Mouse (Mus musculus) heart, embryonic 10.5 days (tissue): ENCODE measurements around the gene Fam53b. TPM values are rescaled to one million over a fixed set of nuclear protein-coding genes. Genes with fewer than 3 reads are reported as not detected.

ENCODE experiments used
- DNase-seq: peaks from one replicate; pipeline ENCODE4 v3.0.0-alpha.2; 2017; ENCODE audit warnings: low spot score
- H3K27ac ChIP-seq: fragments of 300-500 bp; sonication (generic); 2 replicates; pipeline ENCODE4 v1.5.1; 2016; ENCODE audit warnings: mild to moderate bottlenecking
- H3K27me3 ChIP-seq: fragments of 300-500 bp; sonication (generic); 2 replicates; pipeline ENCODE4 v1.6.1; 2016; ENCODE audit warnings: mild to moderate bottlenecking; ENCODE audit not compliant: poor library complexity, insufficient read depth, severe bottlenecking
- H3K36me3 ChIP-seq: fragments of 300-500 bp; sonication (generic); 2 replicates; pipeline ENCODE4 v1.6.1; 2016; ENCODE audit warnings: mild to moderate bottlenecking, moderate library complexity
- H3K4me1 ChIP-seq: fragments of 300-500 bp; sonication (generic); 2 replicates; pipeline ENCODE4 v1.6.1; 2016; ENCODE audit warnings: mild to moderate bottlenecking
- H3K4me3 ChIP-seq: fragments of 300-500 bp; sonication (generic); 2 replicates; pipeline ENCODE4 v1.5.1; 2016; ENCODE audit warnings: mild to moderate bottlenecking, moderate library complexity
- H3K9me3 ChIP-seq: fragments of 300-500 bp; sonication (generic); 2 replicates; pipeline ENCODE4 v1.6.1; 2016; ENCODE audit warnings: mild to moderate bottlenecking, moderate library complexity
- WGBS: fragments of 180-500 bp; shearing (Covaris S2); methylation state at CpG from one replicate; pipeline ENCODE4 v1.1.7; 2016; 5-methylcytosine and 5-hydroxymethylcytosine counted together
- polyA plus RNA-seq: library from polyadenylated mRNA; unstranded; fragments of >200 nt; fragmentation: Nextera tagmentation; extraction: Ambion mirVana; gene quantifications from 2 replicates; pipeline ENCODE4 v1.2.1, GENCODE M21; 2016

Gene Fam53b
- polyA plus RNA-seq, 1 experiment from 2014 or later, result 17.7 TPM

DNA sequence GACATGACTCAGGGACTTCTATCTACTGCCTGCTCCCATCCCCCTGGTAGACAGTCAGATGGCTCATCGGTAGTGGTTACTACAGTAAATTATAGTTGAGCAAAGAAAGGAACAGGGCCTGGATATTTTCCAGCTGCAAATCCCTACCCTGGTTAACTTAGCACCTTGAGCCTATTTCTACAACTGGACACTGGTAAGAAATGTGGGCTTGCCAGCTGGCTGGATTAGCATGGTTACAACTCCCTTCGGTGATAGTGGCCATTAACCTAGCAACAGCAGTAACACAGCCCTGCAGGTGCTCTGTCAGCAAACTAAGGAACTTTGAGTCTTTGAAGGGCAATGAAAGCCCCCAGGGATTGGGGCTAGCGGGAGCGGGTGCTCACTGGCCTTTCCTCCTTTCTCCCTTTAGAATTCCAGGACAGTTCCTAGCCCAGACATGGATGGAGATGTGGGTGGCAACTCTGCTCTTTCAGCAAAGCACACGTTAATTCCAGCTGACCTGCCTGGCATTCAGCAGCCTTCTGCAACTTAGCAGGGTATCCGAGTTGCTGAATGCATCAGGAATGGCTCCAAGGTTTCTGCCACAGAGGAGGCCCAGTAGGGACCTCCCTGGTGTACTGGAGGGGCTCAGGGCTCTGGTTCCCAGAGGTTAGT lies 81.4 kb downstream of the Fam53b start:
- Histone ChIP-seq H3K4me3 (no peak overlapping the region), H3K9me3 (no peaks in the 10 kb centered on the region), H3K4me1 (peaks cover 83% of the 10 kb centered on the region), H3K36me3 (no peaks in the 10 kb centered on the region), H3K27me3 (no peaks in the 10 kb centered on the region), H3K27ac (peak overlapping the region; percentile 43; the same call in 1 of the 2 replicates)
- DNase-seq, result no peak
- WGBS, result 81% methylated on average over 6 of the region's 6 CpGs

DNA sequence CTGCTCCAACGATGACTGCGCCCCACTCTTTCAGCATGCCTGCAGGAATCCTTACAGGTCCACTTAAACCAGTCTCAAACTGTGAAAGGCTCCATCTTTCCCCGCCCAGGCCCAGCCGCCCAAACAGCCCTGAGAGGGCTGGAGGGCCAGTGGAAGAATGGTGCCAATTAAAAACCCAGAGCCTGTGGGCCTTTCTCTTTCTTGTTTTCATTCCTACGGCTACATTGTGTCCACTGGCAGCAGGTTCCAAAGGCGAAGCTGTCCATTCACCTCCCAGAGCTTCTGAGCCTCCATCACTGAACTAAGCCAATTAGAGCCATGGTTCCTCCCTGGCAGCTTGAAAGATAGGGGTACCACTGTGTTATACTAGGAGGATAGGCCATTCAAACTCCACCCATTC lies 82.1 kb downstream of the Fam53b start:
- H3K27me3 ChIP-seq, result no peaks in the 10 kb centered on the region
- 83% methylated on average over 6 of the region's 6 CpGs for WGBS
- H3K4me3 ChIP-seq, result no peak overlapping the region
- H3K4me1 ChIP-seq, result peaks cover 79% of the 10 kb centered on the region
- no peaks in the 10 kb centered on the region for H3K36me3 ChIP-seq
- H3K27ac ChIP-seq, result peak overlapping the region; percentile 43; the same call in 1 of the 2 replicates
- DNase-seq, result no peak
- H3K9me3 ChIP-seq, result no peaks in the 10 kb centered on the region

DNA sequence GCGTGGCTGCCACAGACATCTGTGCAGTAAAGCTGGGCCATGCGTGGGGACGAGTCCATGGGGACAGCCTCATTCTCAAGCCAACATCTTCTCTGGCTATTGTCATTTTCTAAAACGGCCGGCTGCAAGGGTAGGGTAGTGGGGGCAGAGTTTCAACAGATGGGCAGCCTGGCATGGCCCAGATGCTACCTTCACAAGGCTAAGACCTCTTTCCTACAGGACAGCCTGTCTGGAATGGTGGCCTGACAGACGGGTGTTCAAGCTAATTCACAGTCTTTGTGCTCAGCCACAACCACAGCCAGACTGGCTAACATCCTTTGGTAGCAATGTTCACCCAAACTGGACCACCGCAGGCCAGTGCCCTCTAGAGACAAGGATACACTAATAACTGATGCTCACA lies 83.2 kb downstream of the Fam53b start:
- H3K27me3 ChIP-seq, result no peaks in the 10 kb centered on the region
- no peaks in the 10 kb centered on the region for H3K36me3 ChIP-seq
- 89% methylated on average over 7 of the region's 7 CpGs for WGBS
- H3K27ac ChIP-seq, result no peak overlapping the region
- H3K4me3 ChIP-seq, result no peak overlapping the region
- DNase-seq, result no peak
- peaks cover 74% of the 10 kb centered on the region for H3K4me1 ChIP-seq
- H3K9me3 ChIP-seq, result no peaks in the 10 kb centered on the region

GRCm38 (mm10) chr7:132729093-132729831 lies 84.4 kb downstream of the Fam53b start:
- no peaks in the 10 kb centered on the region for H3K9me3 ChIP-seq
- 0 out of 2 replicates have a peak overlapping the region, but pooled peaks have one; percentile 16 for H3K27ac ChIP-seq
- peaks cover 72% of the 10 kb centered on the region for H3K4me1 ChIP-seq
- H3K27me3 ChIP-seq, result no peaks in the 10 kb centered on the region
- WGBS, result 63% methylated on average over 4 of the region's 4 CpGs
- H3K36me3 ChIP-seq, result no peaks in the 10 kb centered on the region
- DNase-seq, result no peak
- H3K4me3 ChIP-seq, result no peak overlapping the region

DNA sequence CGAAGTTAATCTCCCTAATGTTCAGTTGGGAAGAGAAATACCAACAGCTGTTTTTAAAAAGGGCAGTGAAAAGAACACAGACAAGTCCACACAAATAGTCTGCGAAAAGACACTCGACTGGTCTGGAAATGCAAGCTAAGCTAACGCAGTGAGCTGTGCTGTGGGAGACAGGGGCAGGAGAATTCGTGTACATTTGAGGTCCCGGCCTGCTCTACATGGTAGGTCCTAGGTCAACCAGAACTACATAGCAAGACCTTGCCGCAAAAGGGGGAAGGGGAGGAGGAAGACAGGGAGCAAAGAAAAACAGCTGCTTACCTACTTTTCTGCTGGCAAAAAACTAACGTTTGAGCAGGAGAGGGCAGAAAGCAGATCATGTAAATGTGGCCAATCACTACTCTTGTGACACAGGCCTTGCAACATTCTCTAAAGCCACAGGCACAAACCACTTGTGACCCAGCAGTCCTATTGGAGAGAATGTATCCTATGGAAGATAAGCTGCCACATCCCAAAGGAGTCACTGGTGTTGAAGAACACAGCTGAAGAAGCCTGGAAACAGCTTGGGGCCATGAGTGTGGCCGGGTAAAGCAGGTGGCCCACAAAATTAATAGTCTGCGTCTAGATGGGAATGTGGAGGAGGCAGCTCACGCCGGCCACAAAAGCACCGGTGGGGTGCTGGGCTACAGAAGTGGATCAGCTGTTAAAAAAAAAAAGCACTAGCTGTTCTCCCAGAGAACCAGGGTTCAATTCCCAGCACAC lies 87.4 kb downstream of the Fam53b start:
- Histone ChIP-seq H3K9me3 (no peaks in the 10 kb centered on the region), H3K4me3 (no peak overlapping the region), H3K4me1 (peaks cover 63% of the 10 kb centered on the region), H3K36me3 (no peaks in the 10 kb centered on the region), H3K27ac (peak overlapping the region; percentile 22; the same call in 1 of the 2 replicates), H3K27me3 (no peaks in the 10 kb centered on the region)
- DNase-seq, result no peak
- WGBS, result 85% methylated on average over 13 of the region's 13 CpGs

- 0 out of 2 replicates have a peak, but pooled peaks cover 3% of the 10 kb centered on the region for H3K36me3 ChIP-seq
- 86% methylated on average over 5 of the region's 5 CpGs for WGBS
- DNase-seq, result no peak
- no peak overlapping the region for H3K4me3 ChIP-seq
- H3K27ac ChIP-seq, result peak overlapping the region; percentile 73; the same call in 1 of the 2 replicates
- H3K9me3 ChIP-seq, result no peaks in the 10 kb centered on the region
- no peaks in the 10 kb centered on the region for H3K27me3 ChIP-seq
- H3K4me1 ChIP-seq, result peaks cover 67% of the 10 kb centered on the region
Measured at GRCm38 (mm10) chr7:132724501-132725062, 89.1 kb downstream of the Fam53b start.

- no peaks in the 10 kb centered on the region for H3K27me3 ChIP-seq
- 0 out of 2 replicates have a peak, but pooled peaks cover 3% of the 10 kb centered on the region for H3K36me3 ChIP-seq
- H3K27ac ChIP-seq, result peak overlapping the region; percentile 73; the same call in 1 of the 2 replicates
- no peak for DNase-seq
- WGBS, result 75% methylated on average over 11 of the region's 11 CpGs
- no peak overlapping the region for H3K4me3 ChIP-seq
- peaks cover 60% of the 10 kb centered on the region for H3K4me1 ChIP-seq
- no peaks in the 10 kb centered on the region for H3K9me3 ChIP-seq
Measured at GRCm38 (mm10) chr7:132723906-132724305, 89.8 kb downstream of the Fam53b start.

DNA sequence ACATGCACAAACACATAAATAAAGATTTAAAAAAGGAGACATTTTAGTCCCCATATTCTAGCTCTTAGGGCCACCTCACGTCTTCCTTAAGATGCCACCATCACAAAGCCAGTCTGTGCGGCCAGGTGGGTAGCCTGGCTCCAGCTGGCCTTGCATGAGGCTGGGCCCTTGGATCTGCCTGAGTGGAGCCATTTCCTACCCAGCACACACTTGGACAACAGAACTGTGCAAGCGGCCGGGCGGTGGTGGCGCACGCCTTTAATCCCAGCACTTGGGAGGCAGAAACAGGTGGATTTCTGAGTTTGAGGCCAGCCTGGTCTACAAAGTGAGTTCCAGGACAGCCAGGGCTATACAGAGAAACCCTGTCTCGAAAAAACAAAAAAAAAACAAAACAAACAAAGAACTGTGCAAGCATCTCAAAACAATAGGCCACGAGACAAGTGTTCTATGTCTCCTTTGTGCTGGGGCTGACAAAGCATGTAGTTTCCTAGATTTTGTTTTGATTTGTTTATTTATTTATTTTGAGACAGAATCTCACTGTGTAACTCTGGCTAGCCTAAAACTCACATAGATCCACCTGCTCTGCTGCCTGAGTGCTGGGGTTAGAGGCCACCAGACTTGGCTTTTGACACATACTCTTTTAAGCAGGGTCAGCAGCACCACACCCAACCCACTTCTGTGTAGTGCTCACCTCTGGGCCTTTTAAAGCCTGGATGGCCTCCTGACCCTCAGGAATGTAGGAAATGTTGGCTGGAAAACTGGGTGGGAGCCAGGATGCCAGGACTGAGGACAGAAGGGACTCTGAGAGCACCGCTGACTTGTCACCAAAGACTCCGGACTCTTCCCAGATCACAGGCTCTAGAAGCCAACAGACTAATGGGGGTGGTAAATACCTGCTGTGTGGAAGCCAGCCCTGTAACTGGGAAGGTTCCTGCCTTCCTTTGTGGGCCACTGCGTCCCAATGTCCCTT lies 91.0 kb downstream of the Fam53b start:
- 83% methylated on average over 12 of the region's 12 CpGs for WGBS
- DNase-seq, result no peak
- Histone ChIP-seq H3K27ac (peak overlapping the region; percentile 73), H3K4me1 (peaks cover 56% of the 10 kb centered on the region), H3K4me3 (no peak overlapping the region), H3K36me3 (0 out of 2 replicates have a peak, but pooled peaks cover 3% of the 10 kb centered on the region), H3K9me3 (no peaks in the 10 kb centered on the region), H3K27me3 (no peaks in the 10 kb centered on the region)

GRCm38 (mm10) chr7:132720562-132720961 lies 93.1 kb downstream of the Fam53b start:
- Histone ChIP-seq H3K4me3 (no peak overlapping the region), H3K9me3 (no peaks in the 10 kb centered on the region), H3K4me1 (peaks cover 60% of the 10 kb centered on the region), H3K27ac (peak overlapping the region; percentile 62; the same call in 1 of the 2 replicates), H3K36me3 (peaks cover 5% of the 10 kb centered on the region), H3K27me3 (no peaks in the 10 kb centered on the region)
- WGBS, result 76% methylated on average over 8 of the region's 8 CpGs
- DNase-seq, result no peak

GRCm38 (mm10) chr7:132719570-132719969 lies 94.1 kb downstream of the Fam53b start:
- H3K4me1 ChIP-seq, result peaks cover 61% of the 10 kb centered on the region
- H3K9me3 ChIP-seq, result no peaks in the 10 kb centered on the region
- H3K4me3 ChIP-seq, result no peak overlapping the region
- H3K36me3 ChIP-seq, result peaks cover 8% of the 10 kb centered on the region
- no peak overlapping the region for H3K27ac ChIP-seq
- 88% methylated on average over 4 of the region's 4 CpGs for WGBS
- DNase-seq, result no peak
- no peaks in the 10 kb centered on the region for H3K27me3 ChIP-seq

GRCm38 (mm10) chr7:132715259-132715658 lies 98.4 kb downstream of the Fam53b start:
- Histone ChIP-seq H3K4me3 (no peak overlapping the region), H3K27ac (peak overlapping the region; percentile 94), H3K4me1 (peaks cover 73% of the 10 kb centered on the region), H3K9me3 (no peaks in the 10 kb centered on the region), H3K36me3 (peaks cover 6% of the 10 kb centered on the region), H3K27me3 (no peaks in the 10 kb centered on the region)
- 89% methylated on average over 4 of the region's 4 CpGs for WGBS
- no peak for DNase-seq
